Mouse (Mus musculus): ENCODE measurements around the gene Astn2. TPM values are rescaled to one million over a fixed set of nuclear protein-coding genes. Genes with fewer than 3 reads are reported as not detected.

Astn2 gene
- polyA plus RNA-seq, 1 experiment from 2014 or later = 0.18 TPM

- Histone ChIP-seq H3K9ac (ENCODE audit: low read depth, low read length) (no peak overlapping the region), H3K9me3 (ENCODE audit: control insufficient read depth) (no peaks in the 10 kb centered on the region), H3K4me1 (replicated peaks; ENCODE audit: control insufficient read depth, insufficient read depth, low read length) (no peaks in the 10 kb centered on the region), H3K4me3 (ENCODE audit: low read depth, low read length) (no peak overlapping the region), H3K4me2 (replicated peaks; ENCODE audit: low read depth) (no peak overlapping the region), H3K27ac (ENCODE audit: low read depth, low read length) (no peak overlapping the region), H3K27me3 (replicated peaks; ENCODE audit: control insufficient read depth, insufficient read depth, low read length) (no peaks in the 10 kb centered on the region), H3K36me3 (ENCODE audit: control insufficient read depth, insufficient read depth) (no peaks in the 10 kb centered on the region)
- TF ChIP-seq CTCF (IDR thresholded peaks at IDR 0.05; ENCODE audit: low read depth) = peak; percentile 18; the same call in 1 of the 2 replicates
- no peak for ATAC-seq
- WGBS = 68% methylated on average over 1 of the region's 1 CpGs
These were observed 824.2 kb downstream of the Astn2 start for GRCm38 (mm10) chr4:65580254-65580653.

GRCm38 (mm10) chr4:65565493-65565892 lies 838.9 kb downstream of the Astn2 start:
- no peaks in the 10 kb centered on the region for H3K4me1 ChIP-seq (replicated peaks; ENCODE audit: control insufficient read depth, insufficient read depth, low read length)
- H3K27me3 ChIP-seq (replicated peaks; ENCODE audit: control insufficient read depth, insufficient read depth, low read length) = no peaks in the 10 kb centered on the region
- no peak for ATAC-seq
- H3K36me3 ChIP-seq (ENCODE audit: control insufficient read depth, insufficient read depth) = no peaks in the 10 kb centered on the region
- H3K9me3 ChIP-seq (ENCODE audit: control insufficient read depth) = no peaks in the 10 kb centered on the region
- H3K9ac ChIP-seq (ENCODE audit: low read depth, low read length) = no peak overlapping the region
- TF ChIP-seq CTCF (IDR thresholded peaks at IDR 0.05; ENCODE audit: low read depth) = no peak
- H3K27ac ChIP-seq (ENCODE audit: low read depth, low read length) = no peak overlapping the region
- WGBS = 71% methylated on average over 4 of the region's 4 CpGs
- H3K4me3 ChIP-seq (ENCODE audit: low read depth, low read length) = no peak overlapping the region
- no peak overlapping the region for H3K4me2 ChIP-seq (replicated peaks; ENCODE audit: low read depth)

- Histone ChIP-seq H3K9me3 (ENCODE audit: control insufficient read depth) (no peaks in the 10 kb centered on the region), H3K4me3 (ENCODE audit: low read depth, low read length) (no peak overlapping the region), H3K27me3 (replicated peaks; ENCODE audit: control insufficient read depth, insufficient read depth, low read length) (no peaks in the 10 kb centered on the region), H3K9ac (ENCODE audit: low read depth, low read length) (no peak overlapping the region), H3K4me1 (replicated peaks; ENCODE audit: control insufficient read depth, insufficient read depth, low read length) (no peaks in the 10 kb centered on the region), H3K27ac (ENCODE audit: low read depth, low read length) (no peak overlapping the region), H3K36me3 (ENCODE audit: control insufficient read depth, insufficient read depth) (no peaks in the 10 kb centered on the region), H3K4me2 (replicated peaks; ENCODE audit: low read depth) (no peak overlapping the region)
- ATAC-seq = no peak
- no peak for TF ChIP-seq CTCF (IDR thresholded peaks at IDR 0.05; ENCODE audit: low read depth)
- 73% methylated on average over 6 of the region's 6 CpGs for WGBS
These were observed 855.9 kb downstream of the Astn2 start for GRCm38 (mm10) chr4:65548561-65548960.

GRCm38 (mm10) chr4:65545582-65545981 lies 858.8 kb downstream of the Astn2 start:
- no peak overlapping the region for H3K9ac ChIP-seq (ENCODE audit: low read depth, low read length)
- 72% methylated on average over 2 of the region's 2 CpGs for WGBS
- no peaks in the 10 kb centered on the region for H3K4me1 ChIP-seq (replicated peaks; ENCODE audit: control insufficient read depth, insufficient read depth, low read length)
- no peak overlapping the region for H3K4me2 ChIP-seq (replicated peaks; ENCODE audit: low read depth)
- ATAC-seq = no peak
- no peaks in the 10 kb centered on the region for H3K9me3 ChIP-seq (ENCODE audit: control insufficient read depth)
- H3K4me3 ChIP-seq (ENCODE audit: low read depth, low read length) = no peak overlapping the region
- no peaks in the 10 kb centered on the region for H3K36me3 ChIP-seq (ENCODE audit: control insufficient read depth, insufficient read depth)
- no peak overlapping the region for H3K27ac ChIP-seq (ENCODE audit: low read depth, low read length)
- no peak for TF ChIP-seq CTCF (IDR thresholded peaks at IDR 0.05; ENCODE audit: low read depth)
- H3K27me3 ChIP-seq (replicated peaks; ENCODE audit: control insufficient read depth, insufficient read depth, low read length) = no peaks in the 10 kb centered on the region

GRCm38 (mm10) chr4:65532071-65532736 lies 872.2 kb downstream of the Astn2 start:
- ATAC-seq = no peak
- Histone ChIP-seq H3K9me3 (ENCODE audit: control insufficient read depth) (no peaks in the 10 kb centered on the region), H3K36me3 (ENCODE audit: control insufficient read depth, insufficient read depth) (no peaks in the 10 kb centered on the region), H3K27me3 (replicated peaks; ENCODE audit: control insufficient read depth, insufficient read depth, low read length) (no peaks in the 10 kb centered on the region), H3K9ac (ENCODE audit: low read depth, low read length) (no peak overlapping the region), H3K4me3 (ENCODE audit: low read depth, low read length) (no peak overlapping the region), H3K27ac (ENCODE audit: low read depth, low read length) (no peak overlapping the region), H3K4me1 (replicated peaks; ENCODE audit: control insufficient read depth, insufficient read depth, low read length) (no peaks in the 10 kb centered on the region), H3K4me2 (replicated peaks; ENCODE audit: low read depth) (no peak overlapping the region)
- TF ChIP-seq CTCF (IDR thresholded peaks at IDR 0.05; ENCODE audit: low read depth) = no peak
- WGBS = 71% methylated on average over 2 of the region's 2 CpGs

- H3K4me3 ChIP-seq (ENCODE audit: low read depth, low read length) = no peak overlapping the region
- H3K4me1 ChIP-seq (replicated peaks; ENCODE audit: control insufficient read depth, insufficient read depth, low read length) = no peaks in the 10 kb centered on the region
- TF ChIP-seq CTCF (IDR thresholded peaks at IDR 0.05; ENCODE audit: low read depth) = no peak
- no peaks in the 10 kb centered on the region for H3K27me3 ChIP-seq (replicated peaks; ENCODE audit: control insufficient read depth, insufficient read depth, low read length)
- no peaks in the 10 kb centered on the region for H3K36me3 ChIP-seq (ENCODE audit: control insufficient read depth, insufficient read depth)
- WGBS = 73% methylated on average over 6 of the region's 6 CpGs
- H3K27ac ChIP-seq (ENCODE audit: low read depth, low read length) = no peak overlapping the region
- H3K4me2 ChIP-seq (replicated peaks; ENCODE audit: low read depth) = no peak overlapping the region
- no peak for ATAC-seq
- no peaks in the 10 kb centered on the region for H3K9me3 ChIP-seq (ENCODE audit: control insufficient read depth)
- no peak overlapping the region for H3K9ac ChIP-seq (ENCODE audit: low read depth, low read length)
These were observed 872.8 kb downstream of the Astn2 start for GRCm38 (mm10) chr4:65531621-65532020.
